Mouse (Mus musculus) liver, embryonic 13.5 days (tissue): ENCODE results near the gene Zfp689. TPM values are rescaled to one million over a fixed set of nuclear protein-coding genes. Genes with fewer than 3 reads are reported as not detected.
A peak's percentile ranks its signal among the peaks of the same experiment; 100 is the strongest.

Source experiments
- ATAC-seq: fragments of 200-750 bp; cut with Nextera tagmentation; 2 replicates; pipeline ENCODE4 v1.8.0; 2017; ENCODE audit warnings: low read depth, mild to moderate bottlenecking, moderate number of reproducible peaks, moderate library complexity
- DNase-seq: peaks from one replicate; pipeline ENCODE4 v3.0.0; 2022
- H3K27ac ChIP-seq: fragments of 300-500 bp; sonication (generic); 2 replicates; pipeline ENCODE4 v1.5.1; 2015; ENCODE audit warnings: moderate library complexity, mild to moderate bottlenecking, inconsistent platforms
- H3K27me3 ChIP-seq: fragments of 300-500 bp; sonication (generic); 2 replicates; pipeline ENCODE4 v1.6.1; 2015; ENCODE audit warnings: mild to moderate bottlenecking, inconsistent platforms
- H3K36me3 ChIP-seq: fragments of 300-500 bp; sonication (generic); 2 replicates; pipeline ENCODE4 v1.6.1; 2015; ENCODE audit warnings: mild to moderate bottlenecking, inconsistent platforms
- H3K4me1 ChIP-seq: fragments of 300-500 bp; sonication (generic); replicated peaks from 2 replicates; pipeline ENCODE4 v1.6.1; 2015; ENCODE audit warnings: inconsistent platforms
- H3K4me2 ChIP-seq: fragments of 300-500 bp; sonication (generic); 2 replicates; pipeline ENCODE4 v1.6.1; 2015; ENCODE audit warnings: inconsistent platforms, mild to moderate bottlenecking, moderate library complexity
- H3K4me3 ChIP-seq: fragments of 300-500 bp; sonication (generic); replicated peaks from 2 replicates; pipeline ENCODE4 v1.5.1; 2015; ENCODE audit warnings: mild to moderate bottlenecking, inconsistent platforms
- H3K9ac ChIP-seq: fragments of 300-500 bp; sonication (generic); 2 replicates; pipeline ENCODE4 v1.6.1; 2015; ENCODE audit warnings: mild to moderate bottlenecking, inconsistent platforms
- H3K9me3 ChIP-seq: fragments of 300-500 bp; sonication (generic); replicated peaks from 2 replicates; pipeline ENCODE4 v1.6.1; 2016; ENCODE audit warnings: inconsistent platforms
- WGBS: fragments of 180-500 bp; shearing (Covaris S2); methylation state at CpG from one replicate; pipeline ENCODE4 v1.1.7; 2015; ENCODE audit not compliant: insufficient replicate concordance; 5-methylcytosine and 5-hydroxymethylcytosine counted together
- microRNA-seq: library from miRNA; unstranded; fragments of <30 nt; microRNA quantifications from one replicate; pipeline ENCODE4, GENCODE M21; 2016
- polyA plus RNA-seq: library from polyadenylated mRNA; unstranded; fragments of >200 nt; fragmentation: Nextera tagmentation; extraction: Ambion mirVana; gene quantifications from 2 replicates; pipeline ENCODE4 v1.2.1, GENCODE M21; 2015

Zfp689 gene
- polyA plus RNA-seq, 1 experiment from 2014 or later: 2.2 TPM

DNA sequence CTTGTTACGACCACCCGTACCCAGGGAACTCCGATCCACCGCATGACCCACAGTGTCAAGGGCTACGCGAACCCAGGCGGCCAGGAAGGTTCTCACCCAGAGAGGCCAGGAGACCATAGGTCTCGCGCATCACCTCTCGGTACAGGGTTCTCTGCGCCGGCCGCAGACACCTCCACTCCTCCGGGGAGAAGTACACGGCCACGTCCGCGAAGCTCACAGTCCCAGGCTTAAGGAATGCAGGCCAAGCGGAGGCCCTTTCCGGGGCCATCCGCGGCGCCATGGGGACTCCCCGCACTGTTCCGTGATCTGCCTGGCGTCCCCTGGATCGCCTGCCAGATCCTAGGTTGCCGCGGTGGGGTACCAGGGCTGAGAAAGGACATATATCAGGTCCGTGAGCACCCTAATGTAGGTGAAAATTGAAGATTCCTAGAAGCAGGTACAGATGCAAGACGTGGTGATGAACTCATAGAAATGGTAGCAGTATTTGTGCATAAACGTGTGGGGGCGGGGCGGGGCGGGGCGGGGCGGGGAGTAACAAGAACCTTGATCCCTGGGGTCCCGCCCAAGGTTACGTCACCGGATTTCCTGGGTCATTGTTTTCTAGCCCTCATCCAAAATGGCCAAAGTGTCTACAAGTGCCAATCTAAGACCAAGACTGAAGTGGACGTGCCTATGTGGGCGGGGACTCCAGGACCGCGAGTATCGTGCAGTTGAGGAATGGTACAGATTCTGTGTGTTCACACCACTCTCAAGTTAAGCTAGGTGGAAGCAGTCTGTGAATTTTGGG lies 55.6 kb downstream of the Zfp689 start, which contains the start of gene E430018J23Rik:
Gene E430018J23Rik, minus strand, starts transcription at position 473 of the 787 bp plus-strand sequence.
- ATAC-seq: peak; percentile 87
- Histone ChIP-seq H3K27me3 (peaks cover 11% of the 10 kb centered on the region), H3K4me1 (peaks cover 21% of the 10 kb centered on the region), H3K4me3 (peak within 1 kb of the TSS; percentile 71), H3K27ac (peak within 1 kb of the TSS; percentile 78), H3K9me3 (no peaks in the 10 kb centered on the region), H3K36me3 (peaks cover 12% of the 10 kb centered on the region), H3K9ac (peak within 1 kb of the TSS; percentile 83), H3K4me2 (peak within 1 kb of the TSS; percentile 89)
- peak; percentile 95 for DNase-seq
- under 1% methylated on average over 45 of the region's 45 CpGs for WGBS

DNA sequence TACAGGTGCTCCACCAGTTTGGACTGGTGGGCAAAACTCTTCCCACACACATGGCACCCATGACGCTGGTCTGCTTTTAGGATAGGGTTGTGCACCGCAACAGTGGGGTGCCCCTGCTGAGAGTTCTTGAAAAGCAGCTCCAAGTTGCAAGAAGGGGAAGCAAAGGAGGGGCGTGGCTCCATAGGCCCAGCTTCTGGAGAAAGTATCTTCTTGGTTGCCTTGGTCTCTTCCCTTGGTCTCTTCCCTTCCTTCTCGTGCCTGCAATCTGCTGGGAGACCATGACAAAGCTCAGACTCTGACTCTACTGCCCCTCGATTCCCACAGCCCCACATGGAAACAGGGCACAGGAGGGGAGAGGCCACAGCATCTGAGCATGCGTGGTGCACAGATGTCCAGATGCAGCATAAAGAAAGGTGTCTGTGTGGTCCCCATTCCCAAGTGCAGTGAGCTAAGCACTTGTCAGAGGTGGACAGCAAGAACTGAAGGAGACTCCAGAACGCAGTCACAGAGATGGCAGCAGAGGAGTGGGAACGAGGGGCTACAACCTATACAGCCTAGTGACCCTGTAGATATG lies 56.6 kb downstream of the Zfp689 start:
- Histone ChIP-seq H3K27ac (no peak overlapping the region), H3K9me3 (no peaks in the 10 kb centered on the region), H3K4me2 (peak overlapping the region; percentile 89), H3K9ac (peak overlapping the region; percentile 83), H3K27me3 (peaks cover 5% of the 10 kb centered on the region; the same call in 1 of the 2 replicates), H3K4me1 (peaks cover 21% of the 10 kb centered on the region), H3K36me3 (peaks cover 12% of the 10 kb centered on the region), H3K4me3 (peak overlapping the region; percentile 71)
- no peak for DNase-seq
- WGBS: 62% methylated on average over 8 of the region's 8 CpGs
- ATAC-seq: no peak

Small RNA genes lying within 50 kb of the gene (microRNA-seq; reads per million reads assigned to microRNA genes)
- gene Gm47278 (not detected), gene Mir7060 (not detected)

Other genes with a start within 250 kb of the Zfp689 start
- 15.8 and 15.9 TPM in 2 replicates for gene Tbc1d10b, start 240.7 kb downstream of the Zfp689 start, polyA plus RNA-seq
- 42.7 and 46.8 TPM in 2 replicates for gene Mylpf, start 240.3 kb downstream of the Zfp689 start, polyA plus RNA-seq
- 8.3 and 9.0 TPM in 2 replicates for gene Zfp553, start 216.1 kb downstream of the Zfp689 start, polyA plus RNA-seq
- 9.7 and 9.8 TPM in 2 replicates for gene Sept1, start 216.0 kb downstream of the Zfp689 start, polyA plus RNA-seq
- 19.0 and 20.6 TPM in 2 replicates for gene Zfp771, start 204.9 kb downstream of the Zfp689 start, polyA plus RNA-seq
- gene Dctpp1, start 188.4 kb downstream of the Zfp689 start, polyA plus RNA-seq: 134 and 136 TPM in 2 replicates
- 138 and 169 TPM in 2 replicates for gene Sephs2, start 175.1 kb downstream of the Zfp689 start, polyA plus RNA-seq
- gene Itgal, start 152.9 kb downstream of the Zfp689 start, polyA plus RNA-seq: 4.1 and 5.2 TPM in 2 replicates
- 3.1 and 3.5 TPM in 2 replicates for gene Zfp768, start 103.6 kb downstream of the Zfp689 start, polyA plus RNA-seq
- gene Zfp747, start 73.1 kb downstream of the Zfp689 start, polyA plus RNA-seq: 1.7 and 2.1 TPM in 2 replicates
- 1.3 and 1.4 TPM in 2 replicates for gene 9130019O22Rik, start 62.0 kb downstream of the Zfp689 start, polyA plus RNA-seq
- 1.3 and 1.4 TPM in 2 replicates for gene E430018J23Rik, start 55.5 kb downstream of the Zfp689 start, polyA plus RNA-seq
- 1.1 and 1.8 TPM in 2 replicates for gene Zfp764, start 42.3 kb downstream of the Zfp689 start, polyA plus RNA-seq
- 9.1 and 10.4 TPM in 2 replicates for gene Zfp688, start 27.1 kb downstream of the Zfp689 start, polyA plus RNA-seq
- 19.4 and 24.0 TPM in 2 replicates for gene Prr14, start 10.5 kb upstream of the Zfp689 start, polyA plus RNA-seq
- gene Fbrs, start 30.0 kb upstream of the Zfp689 start, polyA plus RNA-seq: 3.6 and 3.7 TPM in 2 replicates
- gene Srcap, start 62.8 kb upstream of the Zfp689 start, polyA plus RNA-seq: 12.6 and 14.5 TPM in 2 replicates
- gene Gm42715, start 70.4 kb upstream of the Zfp689 start, polyA plus RNA-seq: 6.1 TPM in 2 replicates
- 3.3 and 4.0 TPM in 2 replicates for gene Tmem265, start 112.2 kb upstream of the Zfp689 start, polyA plus RNA-seq
- gene Phkg2, start 124.2 kb upstream of the Zfp689 start, polyA plus RNA-seq: 19.3 and 20.2 TPM in 2 replicates
- 7.3 TPM in 2 replicates for gene Ccdc189, start 139.4 kb upstream of the Zfp689 start, polyA plus RNA-seq
- gene Rnf40, start 139.6 kb upstream of the Zfp689 start, polyA plus RNA-seq: 18.8 and 25.3 TPM in 2 replicates
- gene Zfp629, start 166.6 kb upstream of the Zfp689 start, polyA plus RNA-seq: 1.6 and 1.8 TPM in 2 replicates